In the genomic region with DNA sequence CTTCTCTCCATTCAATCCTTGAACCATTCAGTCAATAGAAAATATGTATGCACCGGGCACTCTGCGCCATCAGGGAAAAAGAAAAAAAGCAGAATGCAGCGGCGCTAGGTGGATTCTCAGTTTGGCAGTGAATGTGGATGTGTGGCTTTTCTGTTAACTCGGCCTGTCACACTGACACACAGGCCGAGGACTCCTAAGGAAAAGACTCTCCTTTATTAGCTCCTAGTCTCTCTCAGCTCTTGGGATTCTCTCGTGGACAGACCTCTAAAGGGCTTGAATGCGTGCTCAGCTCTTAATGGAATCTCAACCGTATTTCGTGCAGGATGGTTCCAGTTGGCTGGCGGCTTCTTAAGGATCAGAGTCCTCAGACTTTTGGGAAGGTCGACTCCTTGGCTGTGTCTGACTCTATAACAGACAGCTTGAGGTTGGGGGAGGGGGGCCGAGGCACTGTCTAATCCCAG, we compare ENCODE assay signal across 8 mouse cellular contexts. TPM values are rescaled to one million over a fixed set of nuclear protein-coding genes. Genes with fewer than 3 reads are reported as not detected.
DNase-seq lines count a peak whose midpoint lies in the region; ATAC-seq lines count a peak whose summit lies in the region.

No protein-coding gene starts in this region.

- WGBS in forebrain, embryonic 14.5 days: 2% methylated on average over 13 of the region's 13 CpGs
- 5% methylated on average over 13 of the region's 13 CpGs for WGBS in kidney, embryonic 14.5 days
- 2% methylated on average over 13 of the region's 13 CpGs for WGBS in midbrain, embryonic 15.5 days

- H3K27me3 ChIP-seq in forebrain, embryonic 14.5 days (replicated peaks; ENCODE audit: control insufficient read depth, insufficient read depth, low read length): no peaks in the 10 kb centered on the region
- H3K27me3 ChIP-seq in kidney, embryonic 14.5 days (ENCODE audit: control insufficient read depth, insufficient read depth, low read length): no peaks in the 10 kb centered on the region
- no peaks in the 10 kb centered on the region for H3K27me3 ChIP-seq in midbrain, embryonic 15.5 days (replicated peaks)

- H3K4me2 ChIP-seq in forebrain, embryonic 14.5 days (ENCODE audit: low read length): peak overlapping the region; percentile 89
- H3K4me2 ChIP-seq in kidney, embryonic 14.5 days (replicated peaks; ENCODE audit: low read depth, low read length): peak overlapping the region; percentile 84
- peak overlapping the region; percentile 84 for H3K4me2 ChIP-seq in midbrain, embryonic 15.5 days

- peak overlapping the region; percentile 98 for H3K27ac ChIP-seq in forebrain, embryonic 14.5 days (ENCODE audit: low read depth, low read length)
- H3K27ac ChIP-seq in kidney, embryonic 14.5 days (ENCODE audit: low read depth, low read length): peak overlapping the region; percentile 95; the same call in 1 of the 2 replicates
- peak overlapping the region; percentile 99 for H3K27ac ChIP-seq in midbrain, embryonic 15.5 days

- H3K9ac ChIP-seq in forebrain, embryonic 14.5 days (ENCODE audit: low read length): peak overlapping the region; percentile 98
- H3K9ac ChIP-seq in kidney, embryonic 14.5 days (ENCODE audit: low read depth, low read length): peak overlapping the region; percentile 96; the same call in 1 of the 2 replicates
- H3K9ac ChIP-seq in midbrain, embryonic 15.5 days: peak overlapping the region; percentile 99

- H3K36me3 ChIP-seq in forebrain, embryonic 14.5 days (ENCODE audit: control insufficient read depth, insufficient read depth, low read length): peaks cover 26% of the 10 kb centered on the region
- H3K36me3 ChIP-seq in kidney, embryonic 14.5 days (ENCODE audit: control insufficient read depth, insufficient read depth, low read length): peaks cover 27% of the 10 kb centered on the region
- H3K36me3 ChIP-seq in midbrain, embryonic 15.5 days (replicated peaks): peaks cover 12% of the 10 kb centered on the region

- peak; percentile 38 for DNase-seq in cerebellum, adult 11 months
- no peak for DNase-seq in cerebellum, postnatal 4 days (ENCODE audit: low spot score in 2 of 2)
- peak; percentile 50 to 58 for DNase-seq in right cerebral cortex, postnatal 10 days (ENCODE audit: low spot score in 2 of 2)
- no peak for DNase-seq in right cerebral cortex, postnatal 14 days
- peak; percentile 30 for DNase-seq in forebrain, embryonic 14.5 days (ENCODE audit: low spot score)
- no peak for DNase-seq in c-Kit-positive CD71-positive TER-119-positive erythroid progenitor cells, embryonic 14.5 days (ENCODE audit: low spot score)

- H3K4me3 ChIP-seq in forebrain, embryonic 14.5 days (ENCODE audit: low read depth, low read length): peak overlapping the region; percentile 81
- peak overlapping the region; percentile 85 for H3K4me3 ChIP-seq in kidney, embryonic 14.5 days (ENCODE audit: low read length)
- peak overlapping the region; percentile 94 for H3K4me3 ChIP-seq in midbrain, embryonic 15.5 days

- no peaks in the 10 kb centered on the region for H3K9me3 ChIP-seq in forebrain, embryonic 14.5 days (replicated peaks; ENCODE audit: control insufficient read depth, low read length)
- no peaks in the 10 kb centered on the region for H3K9me3 ChIP-seq in kidney, embryonic 14.5 days (ENCODE audit: control insufficient read depth, low read length)
- H3K9me3 ChIP-seq in midbrain, embryonic 15.5 days: no peaks in the 10 kb centered on the region

- ATAC-seq in forebrain, embryonic 14.5 days: no peak; the same call in 1 of the 2 replicates
- ATAC-seq in kidney, embryonic 14.5 days (ENCODE audit: low FRiP score, low TSS enrichment): no peak
- peak; percentile 10 for ATAC-seq in midbrain, embryonic 15.5 days (replicated peaks)

- H3K4me1 ChIP-seq in forebrain, embryonic 14.5 days (ENCODE audit: control insufficient read depth, insufficient read depth, low read length): peaks cover 25% of the 10 kb centered on the region
- peaks cover 17% of the 10 kb centered on the region for H3K4me1 ChIP-seq in kidney, embryonic 14.5 days (ENCODE audit: control insufficient read depth, insufficient read depth, low read length)
- H3K4me1 ChIP-seq in midbrain, embryonic 15.5 days: peaks cover 40% of the 10 kb centered on the region

RNA-seq across cellular contexts. Expression of a gene that starts 0.6 kb away (rescaled TPM):
- polyA plus RNA-seq in forebrain, embryonic 14.5 days (2014; fragmentation: Nextera tagmentation; extraction: Ambion mirVana): 688 and 693 TPM in 2 replicates
- 535 and 564 TPM in 2 replicates for polyA plus RNA-seq in kidney, embryonic 14.5 days (2014; fragmentation: Nextera tagmentation; extraction: Ambion mirVana)
- polyA plus RNA-seq in midbrain, embryonic 15.5 days (2015; fragmentation: Nextera tagmentation; extraction: Ambion mirVana): 811 and 847 TPM in 2 replicates

RNA-seq across cellular contexts. Expression of a gene that starts 59.7 kb away (rescaled TPM):
- polyA plus RNA-seq in forebrain, embryonic 14.5 days (2014; fragmentation: Nextera tagmentation; extraction: Ambion mirVana): 7.4 and 8.0 TPM in 2 replicates
- polyA plus RNA-seq in kidney, embryonic 14.5 days (2014; fragmentation: Nextera tagmentation; extraction: Ambion mirVana): 7.4 and 9.0 TPM in 2 replicates
- polyA plus RNA-seq in midbrain, embryonic 15.5 days (2015; fragmentation: Nextera tagmentation; extraction: Ambion mirVana): 9.9 and 10.5 TPM in 2 replicates

Comparison
In these comparisons a context has a peak if more than half of its experiments do, and no peak if none do; other contexts are left out.
1. DNase-seq: peak in cerebellum, adult 11 months (single experiment), right cerebral cortex, postnatal 10 days (2 of 2) and forebrain, embryonic 14.5 days (single experiment); none in cerebellum, postnatal 4 days (0 of 2), right cerebral cortex, postnatal 14 days (single experiment) and c-Kit-positive CD71-positive TER-119-positive erythroid progenitor cells, embryonic 14.5 days (single experiment).
2. Peak in every context shown above with its lines, with median percentiles within 50 percentile points of each other: H3K27ac ChIP-seq, H3K4me2 ChIP-seq, H3K4me3 ChIP-seq and H3K9ac ChIP-seq.